Mouse (Mus musculus): ENCODE data around the gene Ube2n.

The Ube2n gene

DNA sequence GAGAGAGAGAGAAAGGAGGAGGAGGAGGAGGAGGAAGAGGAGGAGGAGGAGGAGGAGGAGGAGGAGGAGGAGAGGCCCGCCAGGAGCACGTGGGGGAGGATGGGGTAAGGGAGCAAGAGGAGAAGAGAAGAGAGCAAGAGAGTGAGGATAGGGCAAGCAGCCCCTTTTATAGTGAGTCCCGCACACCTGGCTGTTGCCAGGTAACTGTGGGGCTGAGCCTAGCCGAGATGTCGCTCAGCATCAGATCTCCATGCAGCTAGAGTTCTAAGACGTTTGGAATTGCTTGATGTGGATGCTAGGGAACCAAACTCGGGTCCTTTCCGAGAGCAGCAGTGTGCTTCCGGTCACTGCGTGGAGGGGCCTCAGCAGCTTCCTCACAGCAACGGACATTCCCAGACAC lies 79.5 kb downstream of the Ube2n start:
- no peak for DNase-seq (ENCODE audit: low read depth, low spot score)

Data from A20 (cell line).